Mouse (Mus musculus) erythroblast, embryonic 14.5 days (primary cell): Measurements from ENCODE around the gene Timm8a2. TPM values are rescaled to one million over a fixed set of nuclear protein-coding genes. Genes with fewer than 3 reads are reported as not detected.

Experiments
- H3K27me3 ChIP-seq: 2 replicates; pipeline ENCODE4 v1.6.1; 2012; ENCODE audit warnings: inconsistent platforms; ENCODE audit not compliant: control insufficient read depth
- H3K36me3 ChIP-seq: 2 replicates; pipeline ENCODE4 v1.6.1; 2012; ENCODE audit warnings: mild to moderate bottlenecking, inconsistent platforms; ENCODE audit not compliant: control insufficient read depth
- H3K4me1 ChIP-seq: 2 replicates; pipeline ENCODE4 v1.6.1; 2012; ENCODE audit warnings: inconsistent platforms; ENCODE audit not compliant: control insufficient read depth
- H3K4me3 ChIP-seq: replicated peaks from 2 replicates; pipeline ENCODE3; 2012; ENCODE audit warnings: moderate library complexity, mild to moderate bottlenecking, inconsistent platforms
- H3K9me3 ChIP-seq: 2 replicates; pipeline ENCODE4 v1.6.1; 2012; ENCODE audit warnings: low read length, inconsistent platforms, mixed read lengths; ENCODE audit not compliant: control insufficient read depth
- GATA1 ChIP-seq: IDR thresholded peaks from 2 replicates; pipeline ENCODE4 v1.6.1; 2012; ENCODE audit warnings: low read length, inconsistent platforms, mixed read lengths
- TAL1 ChIP-seq: IDR thresholded peaks from 3 replicates; pipeline ENCODE4 v1.6.1; 2012; ENCODE audit warnings: low read length, inconsistent platforms, mixed read lengths
- polyA plus RNA-seq: library from polyadenylated mRNA; stranded (reverse); fragments of >175 nt; gene quantifications from 2 replicates; pipeline ENCODE4 v1.2.3, GENCODE M21; 2012

Timm8a2 gene
- polyA plus RNA-seq, 1 experiment, result not detected

DNA sequence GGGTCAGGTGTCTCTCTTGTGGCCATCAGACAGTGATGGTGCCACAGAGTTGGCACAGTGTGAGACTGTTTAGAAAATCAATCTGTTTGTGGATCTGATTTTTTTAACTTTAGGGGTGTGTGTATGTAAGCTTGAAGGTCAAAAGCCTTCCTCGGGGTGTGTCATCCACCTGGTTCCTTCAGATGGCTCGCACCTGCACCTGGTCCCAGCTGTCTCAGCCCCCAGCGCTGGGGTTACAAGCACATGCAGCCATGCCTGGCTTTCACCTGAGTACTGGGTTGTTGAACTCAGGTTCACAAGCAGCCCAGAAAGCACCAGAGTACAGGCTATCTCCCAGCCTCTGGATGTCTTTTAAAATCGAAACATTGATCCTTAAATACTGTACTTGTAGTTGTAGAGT, 40.9 kb upstream of the Timm8a2 start:
- no peak overlapping the region for H3K4me3 ChIP-seq
- no peaks in the 10 kb centered on the region for H3K27me3 ChIP-seq
- peaks cover 24% of the 10 kb centered on the region for H3K36me3 ChIP-seq
- no peak for TF ChIP-seq GATA1
- no peak for TF ChIP-seq TAL1
- peaks cover 2% of the 10 kb centered on the region; the same call in 1 of the 2 replicates for H3K4me1 ChIP-seq
- H3K9me3 ChIP-seq, result no peaks in the 10 kb centered on the region

DNA sequence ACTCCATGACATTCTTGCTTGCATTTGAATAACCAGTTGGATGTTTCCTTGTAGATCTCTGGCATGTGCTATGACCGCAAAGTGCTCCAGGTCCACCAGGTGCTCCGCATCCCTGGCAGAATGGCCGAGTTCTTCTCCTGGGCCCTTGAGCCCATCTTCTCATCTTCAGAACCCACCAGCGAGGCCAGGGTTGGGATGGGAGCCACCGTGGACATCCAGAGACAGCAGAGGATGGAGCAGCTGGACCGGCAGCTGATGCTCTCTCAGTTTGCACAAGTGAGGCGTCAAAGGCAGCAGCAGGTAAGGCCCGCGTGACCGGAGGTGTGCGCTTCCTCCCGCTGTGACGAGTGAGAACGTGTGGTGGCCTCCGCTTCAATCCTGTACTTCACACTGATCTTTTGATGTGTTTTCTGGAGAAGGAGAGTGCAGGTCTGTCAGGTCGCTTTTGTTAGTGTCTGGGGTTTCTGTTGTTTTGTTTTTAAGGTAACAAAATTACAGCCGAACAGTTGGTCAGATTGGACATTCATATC, 40.2 kb upstream of the Timm8a2 start:
- no peak for TF ChIP-seq TAL1
- TF ChIP-seq GATA1, result no peak
- no peaks in the 10 kb centered on the region for H3K27me3 ChIP-seq
- H3K9me3 ChIP-seq, result no peaks in the 10 kb centered on the region
- H3K36me3 ChIP-seq, result peaks cover 24% of the 10 kb centered on the region
- no peak overlapping the region for H3K4me3 ChIP-seq
- peaks cover 2% of the 10 kb centered on the region; the same call in 1 of the 2 replicates for H3K4me1 ChIP-seq

DNA sequence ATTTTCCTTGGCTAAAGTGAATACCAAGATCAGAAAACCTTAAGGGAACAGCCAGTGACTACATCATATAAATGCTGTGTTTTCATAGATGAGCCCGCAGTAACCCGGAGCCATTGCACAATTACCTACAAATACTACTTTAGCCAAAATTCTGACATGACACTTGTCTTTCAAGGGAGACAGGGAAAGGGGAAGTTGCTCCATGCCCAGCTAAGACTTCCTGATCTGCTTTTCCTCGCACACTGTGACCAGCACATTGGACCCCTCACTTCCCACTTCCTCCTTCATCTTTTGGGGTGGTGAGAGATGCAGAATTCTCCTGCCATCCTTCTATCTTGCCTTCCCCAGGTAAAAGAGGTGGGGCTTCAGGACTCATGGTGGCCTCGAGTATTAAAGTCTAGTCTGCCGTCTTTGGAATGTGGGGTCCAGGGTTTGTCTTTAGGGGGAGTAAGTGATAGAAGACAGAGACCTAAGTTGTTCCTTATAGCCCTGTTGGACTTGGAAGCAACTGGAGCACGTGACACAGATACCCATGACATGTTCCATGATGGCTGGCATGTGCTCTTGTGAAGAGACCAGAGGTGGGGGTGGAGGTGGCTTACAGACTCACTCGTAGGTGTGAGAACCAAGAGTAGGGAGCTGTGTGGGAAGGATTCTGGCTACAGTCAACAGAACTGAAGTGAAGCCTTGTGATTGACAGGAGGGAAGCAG, 39.5 kb upstream of the Timm8a2 start:
- Histone ChIP-seq H3K36me3 (peaks cover 24% of the 10 kb centered on the region), H3K4me1 (peaks cover 2% of the 10 kb centered on the region; the same call in 1 of the 2 replicates)
- TF ChIP-seq GATA1, result no peak
- no peak for TF ChIP-seq TAL1

DNA sequence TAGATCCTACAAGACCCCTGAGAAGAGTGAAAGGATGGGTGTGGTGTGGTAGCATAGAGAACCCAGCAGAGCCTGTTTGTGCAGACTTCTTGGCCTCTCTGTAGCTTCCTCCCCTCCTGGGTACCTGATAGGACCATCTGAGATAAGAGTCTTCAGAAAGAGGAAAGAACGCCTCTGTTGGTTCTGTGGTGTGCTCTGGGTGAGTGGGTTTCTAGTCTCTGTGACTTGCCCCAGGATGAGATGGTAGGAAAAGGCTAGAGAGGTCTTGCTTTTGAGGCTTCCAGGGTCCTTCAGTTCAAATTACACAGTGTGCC, 39.0 kb upstream of the Timm8a2 start:
- Histone ChIP-seq H3K4me1 (peaks cover 2% of the 10 kb centered on the region; the same call in 1 of the 2 replicates), H3K36me3 (peaks cover 26% of the 10 kb centered on the region)
- TF ChIP-seq GATA1 (no peak), TAL1 (no peak)

More for the DNA sequence above, 39.5 kb upstream of the Timm8a2 start:
- Histone ChIP-seq H3K4me3 (no peak overlapping the region), H3K9me3 (no peaks in the 10 kb centered on the region), H3K27me3 (no peaks in the 10 kb centered on the region)

DNA sequence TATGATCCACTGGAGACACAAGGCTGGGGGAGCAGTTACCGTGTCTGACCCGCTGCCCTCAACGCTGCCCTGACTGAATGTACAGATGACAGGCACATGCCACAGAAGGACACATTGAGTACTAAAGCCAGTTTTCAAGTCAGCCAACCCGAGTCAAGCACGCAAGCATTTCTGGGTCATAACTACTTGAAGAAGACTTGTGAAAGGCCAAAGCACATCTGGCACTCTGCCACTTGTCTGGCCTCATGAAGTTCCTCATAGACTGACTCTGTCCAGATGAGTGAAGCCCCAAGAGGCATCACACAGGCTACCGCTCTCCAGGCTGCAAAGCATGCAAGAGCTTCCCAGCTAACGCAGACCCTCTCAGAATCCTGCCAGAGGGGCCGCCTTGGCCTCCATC, 37.7 kb upstream of the Timm8a2 start:
- TF ChIP-seq GATA1 (no peak), TAL1 (no peak)
- Histone ChIP-seq H3K36me3 (peaks cover 24% of the 10 kb centered on the region), H3K27me3 (no peaks in the 10 kb centered on the region), H3K4me1 (peaks cover 2% of the 10 kb centered on the region; the same call in 1 of the 2 replicates), H3K4me3 (no peak overlapping the region), H3K9me3 (no peaks in the 10 kb centered on the region)

More for the DNA sequence above, 39.0 kb upstream of the Timm8a2 start:
- no peak overlapping the region for H3K4me3 ChIP-seq
- no peaks in the 10 kb centered on the region for H3K9me3 ChIP-seq
- no peaks in the 10 kb centered on the region for H3K27me3 ChIP-seq

DNA sequence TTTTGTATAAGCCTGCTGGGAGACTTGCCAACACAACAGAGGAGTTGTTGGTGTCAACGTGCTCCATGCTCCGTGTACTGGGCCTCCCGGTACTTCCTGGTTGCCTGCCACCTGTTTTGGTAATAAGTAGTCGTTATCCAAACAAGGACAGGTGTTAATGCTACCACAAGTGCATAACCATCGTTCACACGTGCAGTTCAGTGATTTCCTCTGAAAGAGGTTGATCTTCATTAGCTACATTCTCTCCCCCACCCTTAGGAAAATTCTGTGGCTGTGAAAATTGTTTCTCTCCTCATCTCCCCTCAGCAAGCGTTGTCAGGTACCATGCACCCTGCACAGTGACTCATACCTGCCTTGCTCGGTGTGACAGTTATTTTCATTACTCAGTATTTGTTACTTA, 35.0 kb upstream of the Timm8a2 start:
- no peak overlapping the region for H3K4me3 ChIP-seq
- H3K36me3 ChIP-seq, result peaks cover 24% of the 10 kb centered on the region
- no peaks in the 10 kb centered on the region for H3K9me3 ChIP-seq
- TF ChIP-seq TAL1 (no peak), GATA1 (no peak)
- H3K4me1 ChIP-seq, result peaks cover 12% of the 10 kb centered on the region
- H3K27me3 ChIP-seq, result no peaks in the 10 kb centered on the region

DNA sequence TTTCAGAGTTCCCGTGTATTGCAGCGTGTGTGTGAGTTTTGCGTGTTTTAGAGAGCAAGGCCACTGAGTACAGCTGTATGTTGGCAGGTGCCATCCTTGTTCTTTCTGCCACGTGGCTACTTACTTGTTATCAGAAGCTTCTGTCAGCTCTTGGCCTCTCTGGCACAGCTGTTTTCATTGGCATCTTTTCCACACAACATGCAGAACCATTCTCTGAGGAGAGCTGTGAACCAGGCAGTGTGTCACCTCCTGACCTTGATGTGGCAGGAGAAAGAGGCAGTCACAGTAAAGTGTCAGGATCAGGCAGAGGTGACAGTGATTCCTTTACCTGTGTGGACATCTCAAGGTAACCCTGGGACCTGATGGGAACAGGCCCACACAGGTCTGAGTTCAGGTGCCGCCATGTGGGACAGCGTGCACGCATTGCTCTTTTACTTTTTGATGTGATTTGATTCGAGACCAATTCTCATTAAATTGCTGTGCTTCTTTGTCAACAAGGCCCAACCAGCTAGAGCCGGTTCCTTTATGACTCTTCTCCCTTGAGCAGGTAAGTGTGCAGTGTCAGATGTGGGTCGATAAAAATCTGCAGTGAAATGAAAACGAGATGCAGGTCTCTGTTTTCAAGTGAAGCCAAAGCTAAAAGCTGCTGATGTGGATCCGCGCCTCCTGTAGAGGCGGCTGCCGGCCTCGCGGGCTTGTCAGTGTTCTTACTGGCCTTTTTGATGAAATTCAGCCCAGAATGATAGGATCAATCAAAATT, 33.9 kb upstream of the Timm8a2 start:
- TF ChIP-seq TAL1, result no peak
- no peak for TF ChIP-seq GATA1
- no peaks in the 10 kb centered on the region for H3K9me3 ChIP-seq
- no peaks in the 10 kb centered on the region for H3K27me3 ChIP-seq
- H3K4me1 ChIP-seq, result peaks cover 10% of the 10 kb centered on the region
- peaks cover 18% of the 10 kb centered on the region for H3K36me3 ChIP-seq
- no peak overlapping the region for H3K4me3 ChIP-seq

DNA sequence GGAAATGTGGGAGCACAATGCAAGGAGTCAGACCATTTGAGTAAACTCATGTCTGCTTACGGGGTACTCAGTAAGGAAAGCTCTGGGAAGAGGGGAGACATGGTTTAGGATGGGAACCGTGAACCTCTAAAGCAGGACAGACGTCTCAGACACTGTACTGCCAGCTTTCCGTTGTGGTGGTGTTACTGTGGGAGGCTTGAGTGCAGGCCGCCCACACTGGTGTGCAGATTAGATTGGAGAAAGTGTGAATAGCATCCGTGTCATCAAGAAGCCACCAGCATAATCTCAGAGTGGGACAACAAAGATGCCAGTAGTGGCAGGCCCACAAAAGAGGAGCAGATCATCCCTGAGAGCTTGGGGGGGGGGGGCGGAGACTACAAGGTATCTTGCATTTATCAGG, 32.2 kb upstream of the Timm8a2 start:
- H3K9me3 ChIP-seq, result no peaks in the 10 kb centered on the region
- peaks cover 11% of the 10 kb centered on the region for H3K36me3 ChIP-seq
- H3K27me3 ChIP-seq, result no peaks in the 10 kb centered on the region
- no peak for TF ChIP-seq GATA1
- TF ChIP-seq TAL1, result no peak
- H3K4me1 ChIP-seq, result peaks cover 10% of the 10 kb centered on the region
- no peak overlapping the region for H3K4me3 ChIP-seq

DNA sequence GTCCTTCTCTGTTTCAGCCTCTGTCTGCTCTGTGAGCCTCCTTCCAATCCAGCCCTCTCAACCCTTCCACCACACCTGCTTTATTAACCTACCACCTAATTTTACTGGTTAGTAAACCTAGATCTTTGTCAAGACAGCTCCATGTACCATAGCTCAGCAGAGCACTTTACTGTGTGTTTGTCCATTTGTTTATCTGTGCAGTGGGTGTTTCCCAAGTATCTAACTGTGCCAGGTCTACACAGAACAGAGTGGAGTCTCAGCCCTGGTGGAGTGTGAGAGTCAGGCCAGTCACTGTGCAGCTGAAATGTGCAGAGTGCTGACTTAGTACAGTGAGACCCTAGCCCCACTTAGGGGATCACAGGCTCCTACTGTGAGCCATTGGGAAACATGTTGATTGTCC, 30.7 kb upstream of the Timm8a2 start:
- H3K27me3 ChIP-seq, result no peaks in the 10 kb centered on the region
- H3K4me1 ChIP-seq, result peaks cover 10% of the 10 kb centered on the region
- peaks cover 4% of the 10 kb centered on the region; the same call in 1 of the 2 replicates for H3K36me3 ChIP-seq
- no peak overlapping the region for H3K4me3 ChIP-seq
- no peaks in the 10 kb centered on the region for H3K9me3 ChIP-seq
- no peak for TF ChIP-seq TAL1
- TF ChIP-seq GATA1, result no peak
